Mouse (Mus musculus) T-helper 1 cell (primary cell): ENCODE data around the gene Mllt10.

Source experiments
- in situ Hi-C: fragments of 300-600 bp; cut with MboI, MseI; formaldehyde crosslinking; loops from one replicate; pipeline ENCODE4 v1.15.1; 2025; ENCODE audit warnings: high pct_unique_total_duplicates

Gene Mllt10

GRCm38 (mm10) chr2:18033166-18034108, 21.6 kb upstream of the Mllt10 start:
- in situ Hi-C loops, result no loop called here

GRCm38 (mm10) chr2:18034371-18035250, 20.4 kb upstream of the Mllt10 start:
- in situ Hi-C loops, result no loop called here

GRCm38 (mm10) chr2:18037491-18037890, 17.5 kb upstream of the Mllt10 start, which contains the start of gene A930004D18Rik:
TSS of gene A930004D18Rik (minus strand) at chr2:18037737.
- in situ Hi-C loops, result no loop called here

- in situ Hi-C loops, result no loop called here
Measured at GRCm38 (mm10) chr2:18038141-18038752, 16.8 kb upstream of the Mllt10 start.

- in situ Hi-C loops, result no loop called here
Measured at GRCm38 (mm10) chr2:18038895-18039371, 16.1 kb upstream of the Mllt10 start.

- in situ Hi-C loops, result no loop called here
Measured at GRCm38 (mm10) chr2:18039566-18040290, 15.3 kb upstream of the Mllt10 start.

- in situ Hi-C loops, result no loop called here
Measured at GRCm38 (mm10) chr2:18040347-18041160, 14.5 kb upstream of the Mllt10 start.

- in situ Hi-C loops, result no loop called here
Measured at GRCm38 (mm10) chr2:18041199-18041885, 13.7 kb upstream of the Mllt10 start.

GRCm38 (mm10) chr2:18045143-18045780, 9.8 kb upstream of the Mllt10 start:
- in situ Hi-C loops, result no loop called here

- in situ Hi-C loops, result no loop called here
Measured at GRCm38 (mm10) chr2:18045781-18046181, 9.3 kb upstream of the Mllt10 start.

- in situ Hi-C loops, result no loop called here
Measured at GRCm38 (mm10) chr2:18046186-18046585, 8.9 kb upstream of the Mllt10 start.

GRCm38 (mm10) chr2:18046758-18047645, 8.0 kb upstream of the Mllt10 start:
- in situ Hi-C loops, result no loop called here

GRCm38 (mm10) chr2:18047646-18048452, 7.2 kb upstream of the Mllt10 start:
- in situ Hi-C loops, result no loop called here

GRCm38 (mm10) chr2:18048453-18049075, 6.5 kb upstream of the Mllt10 start, which contains the start of gene Skida1:
TSS of gene Skida1 (minus strand) at chr2:18049051.
- in situ Hi-C loops, result no loop called here

GRCm38 (mm10) chr2:18049279-18049821, 5.7 kb upstream of the Mllt10 start:
- in situ Hi-C loops, result no loop called here

GRCm38 (mm10) chr2:18050018-18050417, 5.0 kb upstream of the Mllt10 start:
- in situ Hi-C loops, result no loop called here
